Mouse (Mus musculus): ENCODE measurements around the gene Eme1. TPM values are rescaled to one million over a fixed set of nuclear protein-coding genes. Genes with fewer than 3 reads are reported as not detected.
A peak's percentile ranks its signal among the peaks of the same experiment; 100 is the strongest.
"Not testable (repeated sequence)": the region's sequence is repeated elsewhere in the genome, so short reads cannot be mapped to it uniquely, and the experiment has no call there.

Eme1 gene
- total RNA-seq, 1 experiment from 2014 or later: 12.4 TPM

- no peak for ATAC-seq (replicated peaks in 1 of 2; ENCODE audit: insufficient read depth in 1 of 2, low FRiP score in 2 of 2, low TSS enrichment in 1 of 2, low read depth in 1 of 2, poor library complexity in 2 of 2, severe bottlenecking in 2 of 2)
Observed at GRCm38 (mm10) chr11:94665281-94665680, 11.5 kb upstream of the Eme1 start.

- ATAC-seq (replicated peaks in 1 of 2; ENCODE audit: insufficient read depth in 1 of 2, low FRiP score in 2 of 2, low TSS enrichment in 1 of 2, low read depth in 1 of 2, poor library complexity in 2 of 2, severe bottlenecking in 2 of 2): no peak
Observed at GRCm38 (mm10) chr11:94661344-94661743, 7.6 kb upstream of the Eme1 start.

- ATAC-seq (replicated peaks in 1 of 2; ENCODE audit: insufficient read depth in 1 of 2, low FRiP score in 2 of 2, low TSS enrichment in 1 of 2, low read depth in 1 of 2, poor library complexity in 2 of 2, severe bottlenecking in 2 of 2): no peak
Observed at GRCm38 (mm10) chr11:94652973-94653372, 791 bp downstream of the Eme1 start.

- not testable (repeated sequence) for ATAC-seq (replicated peaks in 1 of 2; ENCODE audit: insufficient read depth in 1 of 2, low FRiP score in 2 of 2, low TSS enrichment in 1 of 2, low read depth in 1 of 2, poor library complexity in 2 of 2, severe bottlenecking in 2 of 2)
Observed at GRCm38 (mm10) chr11:94651241-94651640, 2.5 kb downstream of the Eme1 start.

DNA sequence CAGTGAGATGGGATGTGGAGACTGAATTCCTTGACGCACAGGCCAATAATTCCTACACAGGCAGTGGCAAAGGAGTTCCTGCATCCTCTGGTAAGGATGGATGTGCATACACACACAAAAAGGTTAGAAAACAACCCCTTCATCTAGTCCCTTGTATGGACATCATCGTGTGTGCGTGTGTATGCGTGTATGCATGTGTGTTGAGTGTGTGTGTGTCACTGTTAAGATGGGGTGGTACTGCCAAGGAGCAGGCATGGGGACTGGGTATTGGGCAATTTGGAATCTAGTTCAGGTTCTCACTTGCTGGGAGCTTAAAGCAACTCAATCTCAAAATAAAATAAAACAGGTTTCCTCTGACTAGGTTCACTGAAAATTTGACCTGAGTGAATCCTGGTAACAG, 7.3 kb downstream of the Eme1 start:
- ATAC-seq (replicated peaks in 1 of 2; ENCODE audit: insufficient read depth in 1 of 2, low FRiP score in 2 of 2, low TSS enrichment in 1 of 2, low read depth in 1 of 2, poor library complexity in 2 of 2, severe bottlenecking in 2 of 2): no peak

- no peak for ATAC-seq (replicated peaks in 1 of 2; ENCODE audit: insufficient read depth in 1 of 2, low FRiP score in 2 of 2, low TSS enrichment in 1 of 2, low read depth in 1 of 2, poor library complexity in 2 of 2, severe bottlenecking in 2 of 2)
Observed at GRCm38 (mm10) chr11:94644461-94645219, 9.1 kb downstream of the Eme1 start.

GRCm38 (mm10) chr11:94634431-94634830, 19.3 kb downstream of the Eme1 start:
- no peak for ATAC-seq (replicated peaks in 1 of 2; ENCODE audit: insufficient read depth in 1 of 2, low FRiP score in 2 of 2, low TSS enrichment in 1 of 2, low read depth in 1 of 2, poor library complexity in 2 of 2, severe bottlenecking in 2 of 2)

DNA sequence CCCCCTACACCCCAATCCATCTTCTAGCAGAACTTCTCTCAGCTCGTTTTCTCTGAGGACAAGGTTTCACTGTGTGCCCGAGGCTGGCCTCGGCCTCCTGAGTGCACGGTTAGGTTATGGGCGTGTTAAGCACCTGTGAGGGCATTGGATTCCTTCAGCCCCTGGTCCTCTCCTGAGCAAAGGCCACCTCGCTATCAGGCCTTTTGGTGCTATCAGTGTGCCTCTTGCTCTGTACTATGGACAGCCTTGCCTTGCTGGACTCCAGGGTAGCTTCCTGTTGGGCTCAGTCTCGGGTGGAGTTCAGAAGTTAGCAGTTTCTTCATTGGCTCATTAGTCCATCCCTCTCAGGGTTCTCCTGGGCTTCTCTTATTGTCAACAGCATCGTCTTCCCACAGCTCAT, 20.8 kb downstream of the Eme1 start:
- ATAC-seq (replicated peaks in 1 of 2; ENCODE audit: insufficient read depth in 1 of 2, low FRiP score in 2 of 2, low TSS enrichment in 1 of 2, low read depth in 1 of 2, poor library complexity in 2 of 2, severe bottlenecking in 2 of 2): no peak

DNA sequence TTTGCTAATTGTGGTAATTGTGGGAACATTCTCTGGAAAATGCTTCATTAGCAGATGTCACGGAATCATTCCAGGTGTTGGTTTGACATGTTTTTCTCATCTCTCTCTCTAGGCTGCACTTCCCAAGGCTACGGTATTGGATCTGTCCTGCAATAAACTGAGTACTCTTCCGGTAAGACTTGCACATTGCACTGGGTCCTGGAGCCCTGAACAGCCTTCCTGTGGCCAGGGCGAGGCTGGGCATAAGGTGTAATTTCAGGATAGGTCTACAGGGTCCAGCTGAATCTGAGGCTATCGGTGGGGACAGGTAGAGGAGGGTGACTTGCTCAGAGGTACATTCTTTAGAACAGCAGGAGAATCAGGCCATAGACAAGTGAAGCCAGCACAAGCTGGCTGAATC, 21.8 kb downstream of the Eme1 start:
- ATAC-seq (replicated peaks in 1 of 2; ENCODE audit: insufficient read depth in 1 of 2, low FRiP score in 2 of 2, low TSS enrichment in 1 of 2, low read depth in 1 of 2, poor library complexity in 2 of 2, severe bottlenecking in 2 of 2): no peak

DNA sequence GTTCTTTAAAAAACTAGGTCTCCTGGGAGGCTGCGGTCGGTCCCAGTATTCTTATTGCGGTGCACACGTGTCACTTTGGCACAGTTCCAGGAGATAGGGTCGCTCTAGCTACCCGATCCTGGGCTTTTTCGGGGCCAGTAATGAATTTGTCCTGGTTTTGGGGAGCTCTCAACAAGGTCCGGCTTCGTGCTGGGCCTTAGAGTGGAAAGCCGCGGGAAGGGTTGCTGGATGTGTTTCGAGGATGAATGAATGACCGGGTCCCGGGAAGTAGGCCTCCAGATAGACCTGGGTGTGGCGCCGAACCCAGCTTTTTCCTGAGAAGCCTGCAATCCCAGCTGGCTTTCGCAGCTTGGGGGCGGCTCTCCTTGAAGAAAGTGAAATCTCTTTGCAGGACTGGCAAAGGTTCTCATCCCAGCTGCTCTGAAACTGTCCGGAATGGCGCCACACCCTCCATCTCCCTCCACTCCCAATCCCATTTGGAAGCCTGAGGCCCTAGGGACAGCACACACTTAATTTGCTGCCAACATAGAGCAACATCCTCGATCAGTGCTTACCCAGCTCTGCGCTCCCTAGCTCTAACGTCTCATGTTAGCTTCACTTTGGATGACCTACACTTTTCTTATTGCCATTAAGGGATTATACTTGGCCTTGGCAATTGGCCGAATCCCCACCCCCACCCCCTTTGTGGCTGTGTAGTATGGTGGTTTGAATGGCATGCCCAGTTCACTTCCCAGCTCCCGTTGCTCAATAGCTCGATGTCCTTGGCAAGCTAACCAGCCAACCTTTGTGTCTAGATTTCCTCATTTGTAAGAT, 23.4 kb downstream of the Eme1 start:
- ATAC-seq (replicated peaks in 1 of 2; ENCODE audit: insufficient read depth in 1 of 2, low FRiP score in 2 of 2, low TSS enrichment in 1 of 2, low read depth in 1 of 2, poor library complexity in 2 of 2, severe bottlenecking in 2 of 2): peak in 1 of 2 experiments; percentile 29; a peak in 1 of 4 replicates

GRCm38 (mm10) chr11:94629884-94630198, 23.9 kb downstream of the Eme1 start:
- ATAC-seq (replicated peaks in 1 of 2; ENCODE audit: insufficient read depth in 1 of 2, low FRiP score in 2 of 2, low TSS enrichment in 1 of 2, low read depth in 1 of 2, poor library complexity in 2 of 2, severe bottlenecking in 2 of 2): peak; percentile 9 to 13; a peak in 1 of 4 replicates

DNA sequence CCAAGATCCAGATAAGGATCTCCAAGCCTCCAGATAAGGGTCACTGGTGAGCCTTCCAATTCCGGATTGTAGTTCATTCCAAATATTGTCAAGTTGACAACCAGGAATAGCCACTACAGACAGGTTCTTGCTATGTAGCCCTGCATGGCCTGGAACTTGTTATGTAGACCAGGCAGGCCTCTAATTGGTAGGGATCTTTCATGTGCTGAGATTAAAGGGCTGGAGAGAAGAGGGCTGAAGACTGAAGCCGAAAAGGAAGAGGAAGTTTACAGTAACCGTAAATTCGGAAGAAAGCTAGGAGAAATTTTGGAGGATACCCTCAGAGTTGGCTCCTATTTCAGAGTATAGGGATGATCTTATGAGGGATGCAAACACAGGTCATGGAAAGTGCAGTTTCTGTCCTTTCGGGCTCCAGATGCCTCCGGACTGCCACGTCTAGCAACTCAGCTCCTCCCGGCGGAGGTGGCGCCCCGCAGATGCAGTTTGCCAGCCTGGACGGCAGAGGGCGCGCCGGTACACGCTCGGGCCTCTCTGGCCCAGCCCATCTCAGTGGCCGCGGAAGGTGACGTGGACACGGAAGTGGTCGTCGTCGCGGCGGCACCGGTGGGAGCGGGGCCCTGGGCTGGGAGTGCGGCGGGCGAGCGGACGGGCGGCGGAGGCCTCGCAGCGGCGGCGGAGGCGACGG, 24.4 kb downstream of the Eme1 start, which contains the start of gene Lrrc59:
Gene Lrrc59 (plus strand): TSS at position 569 of the 685 bp plus-strand sequence.
- peak; percentile 98 to 99 for ATAC-seq (replicated peaks in 1 of 2; ENCODE audit: insufficient read depth in 1 of 2, low FRiP score in 2 of 2, low TSS enrichment in 1 of 2, low read depth in 1 of 2, poor library complexity in 2 of 2, severe bottlenecking in 2 of 2)

GRCm38 (mm10) chr11:94622162-94622561, 31.6 kb downstream of the Eme1 start:
- ATAC-seq (replicated peaks in 1 of 2; ENCODE audit: insufficient read depth in 1 of 2, low FRiP score in 2 of 2, low TSS enrichment in 1 of 2, low read depth in 1 of 2, poor library complexity in 2 of 2, severe bottlenecking in 2 of 2): no peak

- no peak for ATAC-seq (replicated peaks in 1 of 2; ENCODE audit: insufficient read depth in 1 of 2, low FRiP score in 2 of 2, low TSS enrichment in 1 of 2, low read depth in 1 of 2, poor library complexity in 2 of 2, severe bottlenecking in 2 of 2)
Observed at GRCm38 (mm10) chr11:94621458-94621852, 32.3 kb downstream of the Eme1 start.

DNA sequence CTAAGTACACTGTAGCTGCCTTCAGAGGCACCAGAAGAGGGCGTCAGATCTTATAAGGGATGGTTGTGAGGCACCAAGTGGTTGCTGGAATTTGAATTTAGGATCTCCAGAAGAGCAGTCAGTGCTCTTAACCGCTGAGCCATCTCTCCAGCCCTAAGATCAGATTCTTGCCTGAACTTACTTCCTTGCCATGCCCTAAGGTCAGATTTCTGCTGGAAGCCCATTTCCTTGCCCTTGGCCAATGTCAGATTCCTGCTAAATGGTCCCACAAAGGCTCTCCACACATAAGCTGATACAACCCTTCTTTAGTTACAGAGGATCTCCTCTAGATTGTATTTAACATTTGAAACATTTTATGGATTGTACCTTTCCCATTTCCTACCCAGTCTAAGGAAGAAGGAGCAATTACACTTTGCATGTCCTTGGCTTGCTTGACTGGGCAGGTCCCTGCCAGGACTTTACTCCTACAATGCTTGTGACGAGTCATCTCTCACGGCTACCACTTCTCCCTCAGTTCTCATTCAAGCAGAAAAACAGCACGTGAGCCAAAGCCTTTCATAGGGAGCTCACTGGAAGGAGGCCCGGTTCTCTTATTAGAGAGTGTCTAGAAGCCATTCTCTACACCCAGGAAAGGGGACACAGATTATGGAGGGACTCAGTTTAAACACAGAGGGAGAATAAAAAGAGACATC, 32.9 kb downstream of the Eme1 start:
- no peak for ATAC-seq (replicated peaks in 1 of 2; ENCODE audit: insufficient read depth in 1 of 2, low FRiP score in 2 of 2, low TSS enrichment in 1 of 2, low read depth in 1 of 2, poor library complexity in 2 of 2, severe bottlenecking in 2 of 2)

DNA sequence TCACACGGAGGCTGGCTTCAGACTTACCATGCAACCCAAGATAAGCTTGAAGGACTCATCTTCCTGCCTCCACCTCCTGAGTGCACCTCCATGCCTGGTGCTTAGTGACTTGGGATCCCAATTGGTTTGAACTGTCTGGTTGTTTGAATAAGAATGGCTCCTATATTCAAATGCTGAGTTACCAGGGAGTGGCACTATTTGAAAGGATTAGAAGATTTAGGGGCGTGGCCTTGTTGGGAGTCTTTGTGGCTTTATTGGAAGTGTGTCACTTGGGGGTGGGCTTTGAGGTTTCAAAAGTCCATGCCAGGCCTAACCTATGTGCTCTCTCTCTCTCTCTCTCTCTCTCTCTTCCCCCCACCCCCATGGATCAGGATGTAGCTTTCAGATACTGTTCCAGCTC, 36.1 kb downstream of the Eme1 start:
- ATAC-seq (replicated peaks in 1 of 2; ENCODE audit: insufficient read depth in 1 of 2, low FRiP score in 2 of 2, low TSS enrichment in 1 of 2, low read depth in 1 of 2, poor library complexity in 2 of 2, severe bottlenecking in 2 of 2): no peak

- no peak for ATAC-seq (replicated peaks in 1 of 2; ENCODE audit: insufficient read depth in 1 of 2, low FRiP score in 2 of 2, low TSS enrichment in 1 of 2, low read depth in 1 of 2, poor library complexity in 2 of 2, severe bottlenecking in 2 of 2)
Observed at GRCm38 (mm10) chr11:94615494-94615893, 38.3 kb downstream of the Eme1 start.

DNA sequence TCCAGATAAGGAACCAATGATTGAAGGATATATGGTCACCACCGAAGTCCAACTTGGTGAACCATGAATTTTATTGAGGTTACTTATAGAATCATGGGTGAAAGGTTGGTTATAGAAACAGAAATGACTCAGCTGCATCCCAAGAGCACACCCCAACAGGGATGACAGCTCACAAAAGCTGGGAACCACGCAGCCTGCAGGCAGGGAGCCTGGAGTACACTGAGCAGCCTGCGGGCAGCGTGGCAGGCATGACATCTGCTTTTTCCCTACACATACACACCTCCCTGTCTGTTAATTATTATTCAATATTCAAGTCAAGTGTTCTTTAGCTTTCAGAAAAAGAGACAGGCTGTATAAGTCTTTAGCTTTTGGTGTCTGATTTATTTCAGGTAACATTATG, 39.2 kb downstream of the Eme1 start:
- no peak for ATAC-seq (replicated peaks in 1 of 2; ENCODE audit: insufficient read depth in 1 of 2, low FRiP score in 2 of 2, low TSS enrichment in 1 of 2, low read depth in 1 of 2, poor library complexity in 2 of 2, severe bottlenecking in 2 of 2)

All from hematopoietic stem cell, adult 5-6 weeks (primary cell).